In the genomic region with DNA sequence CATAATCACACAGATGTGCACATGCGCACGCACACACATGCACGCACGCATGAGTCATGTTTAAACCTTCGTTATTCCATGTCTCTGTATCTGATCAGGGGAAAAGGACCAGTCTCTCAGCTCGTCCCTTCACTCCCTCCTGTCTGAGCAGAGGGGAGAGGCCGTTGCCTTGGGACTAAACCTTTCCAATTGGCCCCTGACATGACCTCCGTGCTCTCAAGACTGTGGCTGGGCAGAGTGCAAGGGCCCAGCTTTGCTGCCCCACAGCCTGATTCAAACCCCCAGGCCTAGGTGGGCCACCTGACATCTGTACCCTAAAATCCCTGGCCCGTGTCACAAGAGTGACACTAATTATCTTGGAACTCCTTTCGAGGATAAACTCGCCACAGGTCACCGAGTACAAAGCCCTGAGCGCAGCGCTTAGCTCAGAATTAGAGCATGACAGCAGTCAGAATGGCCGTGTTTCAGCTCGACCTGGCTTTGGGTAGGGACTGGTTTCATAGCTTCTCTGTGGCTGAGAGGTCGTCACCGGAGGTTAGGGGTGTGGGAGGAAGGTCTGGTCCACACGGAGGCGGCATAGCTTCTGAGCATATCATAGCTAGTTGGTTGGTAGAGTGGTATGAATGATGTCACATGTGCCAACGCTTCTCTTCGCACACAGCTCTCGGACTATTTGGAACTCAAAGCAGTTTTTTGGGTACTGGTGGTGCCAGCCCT, we compare ENCODE assay signal across 13 mouse cellular contexts. TPM values are rescaled to one million over a fixed set of nuclear protein-coding genes. Genes with fewer than 3 reads are reported as not detected.
DNase-seq lines count a peak whose midpoint lies in the region; ATAC-seq and TF ChIP-seq lines count a peak whose summit lies in the region.
"Had no signal": no experiment of that assay in that cellular context is flagged by ENCODE, and none has a peak within 500 bp of the region (broad histone marks: within the 10 kb centered on the region; RNA-seq: fewer than 3 reads in every experiment).

No protein-coding gene starts in this region.

- DNase-seq in heart, postnatal 4 days, result no peak
- DNase-seq in urinary bladder, postnatal 14 days (ENCODE audit: low spot score), result peak; percentile 2
- DNase-seq in urinary bladder, postnatal 10 days (ENCODE audit: low spot score), result no peak
- no peak for DNase-seq in liver, embryonic 14.5 days (ENCODE audit: low read depth in 3 of 3, low spot score in 3 of 3)
- no peak for DNase-seq in ovary, postnatal 36 days (ENCODE audit: low spot score)
- no peak for DNase-seq in cerebellum, adult 8-10 months
- DNase-seq: cerebellum, adult 11 months; kidney, postnatal 14 days; left cerebral cortex, postnatal 4 days had no signal

- no peak for TF ChIP-seq CTCF in liver, embryonic 14.5 days (IDR thresholded peaks at IDR 0.05; ENCODE audit: low read depth)

- H3K4me1 ChIP-seq in heart, embryonic 14.5 days (ENCODE audit: control insufficient read depth in 2 of 2, insufficient read depth in 2 of 2, low read length in 2 of 2), result peaks cover 27 to 42% of the 10 kb centered on the region in 2 experiments
- peaks cover 92 to 93% of the 10 kb centered on the region in 2 experiments for H3K4me1 ChIP-seq in liver, embryonic 14.5 days (replicated peaks; ENCODE audit: control insufficient read depth in 2 of 2, insufficient read depth in 2 of 2, low read length in 1 of 2)

- TF ChIP-seq EP300 in liver, embryonic 14.5 days (IDR thresholded peaks at IDR 0.05; ENCODE audit: low read depth), result no peak

- H3K4me2 ChIP-seq in heart, embryonic 14.5 days (ENCODE audit: low read length), result peak overlapping the region; percentile 50; the same call in 1 of the 2 replicates
- peak overlapping the region; percentile 92 for H3K4me2 ChIP-seq in liver, embryonic 14.5 days (ENCODE audit: low read depth)

- no peak overlapping the region for H3K4me3 ChIP-seq in heart, embryonic 14.5 days (ENCODE audit: control insufficient read depth in 1 of 2, insufficient read depth in 1 of 2, low read depth in 1 of 2, low read length in 2 of 2)
- peak overlapping the region; percentile 38 to 45; a peak in 3 of 4 replicates for H3K4me3 ChIP-seq in liver, embryonic 14.5 days (ENCODE audit: insufficient read depth in 1 of 2, low read depth in 2 of 2, low read length in 2 of 2)
- H3K4me3 ChIP-seq: megakaryocyte, embryonic 14.5 days; myocyte had no signal

- no peaks in the 10 kb centered on the region for H3K9me3 ChIP-seq in heart, embryonic 14.5 days (ENCODE audit: control insufficient read depth, low read length)
- no peaks in the 10 kb centered on the region for H3K9me3 ChIP-seq in liver, embryonic 14.5 days (ENCODE audit: control insufficient read depth, low read length)
- H3K9me3 ChIP-seq: megakaryocyte, embryonic 14.5 days had no signal

- 85% methylated on average over 23 of the region's 23 CpGs for WGBS in heart, embryonic 14.5 days
- WGBS in liver, embryonic 14.5 days (ENCODE audit: insufficient replicate concordance), result 81% methylated on average over 23 of the region's 23 CpGs

- H3K27me3 ChIP-seq in heart, embryonic 14.5 days (ENCODE audit: control insufficient read depth, insufficient read depth, low read length), result no peaks in the 10 kb centered on the region
- H3K27me3 ChIP-seq in liver, embryonic 14.5 days (ENCODE audit: control insufficient read depth, insufficient read depth, low read length), result no peaks in the 10 kb centered on the region

- H3K27ac ChIP-seq in heart, embryonic 14.5 days (replicated peaks in 1 of 2; ENCODE audit: control insufficient read depth in 1 of 2, insufficient read depth in 1 of 2, low read depth in 2 of 2, low read length in 2 of 2), result no peak overlapping the region
- H3K27ac ChIP-seq in liver, embryonic 14.5 days, result peak overlapping the region; percentile 99

- H3K36me3 ChIP-seq in heart, embryonic 14.5 days (ENCODE audit: control insufficient read depth, insufficient read depth, low read length), result no peaks in the 10 kb centered on the region
- H3K36me3 ChIP-seq in liver, embryonic 14.5 days (replicated peaks; ENCODE audit: control insufficient read depth, insufficient read depth, low read depth), result peaks cover 19% of the 10 kb centered on the region

- H3K9ac ChIP-seq in heart, embryonic 14.5 days (ENCODE audit: low read length), result no peak overlapping the region
- peak overlapping the region; percentile 75 for H3K9ac ChIP-seq in liver, embryonic 14.5 days (replicated peaks)

- no peak for ATAC-seq in heart, embryonic 14.5 days (ENCODE audit: insufficient number of reproducible peaks, insufficient read depth, low FRiP score, low read depth)
- no peak for ATAC-seq in liver, embryonic 14.5 days (ENCODE audit: insufficient read depth)
- ATAC-seq: inflammation-experienced regulatory T-cells, adult 6 months had no signal

RNA-seq across cellular contexts. Expression of a gene that starts 7.1 kb away (rescaled TPM):
- 6.3 and 6.6 TPM in 2 replicates for polyA plus RNA-seq in heart, embryonic 14.5 days (2014; fragmentation: Nextera tagmentation; extraction: Ambion mirVana)
- 1 to 10 TPM; 8.2 to 9.1 TPM for total RNA-seq in heart, postnatal 4 days (2021)
- polyA plus RNA-seq in liver, embryonic 14.5 days (2012; rRNA removed), result 11.8 and 13.1 TPM in 2 replicates
- polyA plus RNA-seq in liver, embryonic 14.5 days (2014; fragmentation: Nextera tagmentation; extraction: Ambion mirVana), result 13.9 and 17.9 TPM in 2 replicates

Comparison
In these comparisons a context has a peak if more than half of its experiments do, and no peak if none do; other contexts are left out.
1. H3K4me3 ChIP-seq: peak in liver, embryonic 14.5 days (2 of 2); none in heart, embryonic 14.5 days (0 of 2).